Mouse (Mus musculus) brain, adult 2 months (tissue): ENCODE measurements at regions not wholly inside any gene's neighbourhood (a gene's known extent, or its start where the extent isn't known, plus 50 kb on each side); places are given as distances from the start of the nearest gene placed in this dataset.

ENCODE experiments used
- DNase-seq: peaks from one replicate; pipeline ENCODE4 v3.0.0; 2011; ENCODE audit warnings: low read depth, low spot score

DNA sequence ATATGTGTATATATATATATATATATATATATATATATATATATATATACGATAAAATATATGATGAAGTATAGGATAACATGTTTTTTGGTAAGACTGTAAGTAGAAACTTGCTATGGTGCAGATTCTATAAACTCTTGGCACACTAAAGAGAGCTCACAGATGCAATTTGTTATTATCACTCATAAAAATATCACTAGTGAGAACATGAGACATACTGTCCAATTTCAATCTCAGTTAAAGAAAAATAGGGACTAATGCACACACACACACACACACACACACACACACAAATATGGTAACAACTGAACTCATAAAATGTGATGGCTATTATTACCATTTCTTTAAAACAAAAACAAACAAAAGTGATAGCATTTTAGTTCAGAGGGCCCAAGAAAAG, 292.0 kb downstream of the Cd47 start:
- no peak for DNase-seq

DNA sequence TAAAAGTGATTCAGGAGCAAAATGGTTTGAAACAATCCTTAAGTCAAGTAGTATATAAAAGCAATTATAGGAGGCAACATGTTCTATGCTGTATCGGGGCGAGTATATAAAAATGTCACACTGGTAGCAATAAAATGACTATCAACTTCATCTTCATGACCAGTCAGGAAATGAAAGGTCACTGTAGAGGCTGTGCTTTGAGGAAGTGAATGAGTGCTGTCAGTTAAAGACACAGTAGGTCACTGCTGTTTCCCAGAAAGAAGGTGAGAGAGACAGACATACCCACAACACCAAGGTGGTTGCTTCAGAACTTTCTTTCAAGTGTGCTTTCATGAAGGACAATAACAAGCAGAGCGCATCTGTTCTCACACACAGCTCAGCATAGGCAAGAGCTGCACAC, 292.4 kb downstream of the Cd47 start:
- no peak for DNase-seq

DNA sequence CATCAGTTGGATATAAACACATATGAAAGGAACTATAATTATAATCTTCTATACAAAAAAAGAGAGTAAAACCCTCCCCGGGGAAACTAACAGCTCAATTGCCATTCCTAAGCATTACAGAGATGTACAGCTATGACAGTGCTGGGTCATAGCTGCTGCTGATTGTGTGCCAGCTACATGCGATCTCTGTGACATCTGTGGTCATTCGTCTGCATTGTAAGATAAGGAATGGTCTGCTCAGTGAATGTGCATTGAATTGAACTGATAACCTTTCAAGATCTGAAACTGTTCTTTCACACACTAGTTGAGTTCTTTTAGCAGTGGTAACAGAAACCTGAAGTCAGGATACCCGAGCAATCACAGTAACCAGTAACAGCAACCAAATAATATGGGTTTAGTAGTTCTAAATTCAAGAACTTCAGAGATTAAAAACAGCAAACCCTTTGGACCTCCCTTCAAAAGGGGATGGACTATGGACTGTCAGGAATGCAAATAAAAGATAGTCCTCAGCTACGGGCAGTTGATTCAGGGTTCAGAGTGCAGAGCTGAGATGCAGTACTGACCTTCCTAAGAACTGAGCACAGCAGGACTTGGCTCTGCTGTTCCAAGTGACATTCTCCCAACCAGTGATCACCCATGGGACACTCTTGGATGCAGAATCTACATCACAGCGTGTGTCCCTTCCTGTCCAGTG, 295.7 kb downstream of the Cd47 start:
- no peak for DNase-seq

- no peak for DNase-seq
Measured at GRCm38 (mm10) chr16:50096563-50096962, 296.2 kb downstream of the Cd47 start.

DNA sequence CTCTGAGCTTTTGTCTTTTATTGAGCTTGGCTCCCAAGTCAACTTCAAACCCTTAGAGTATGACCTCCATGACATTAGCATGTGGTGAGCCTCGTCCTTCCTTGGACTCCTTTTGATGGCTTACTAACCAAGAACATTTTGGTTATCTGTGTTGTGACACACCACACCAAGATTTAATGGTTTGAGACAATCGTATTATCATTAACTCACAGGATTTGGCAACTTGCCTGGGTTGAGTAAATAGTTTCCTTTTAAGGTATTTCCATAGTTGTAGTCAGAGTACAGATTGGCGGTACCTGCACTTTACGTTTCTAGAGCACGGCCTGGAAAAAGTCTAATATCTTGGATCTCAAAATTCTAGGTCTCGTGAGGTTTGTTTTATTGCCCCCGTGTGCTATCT, 303.0 kb downstream of the Cd47 start:
- DNase-seq: no peak

DNA sequence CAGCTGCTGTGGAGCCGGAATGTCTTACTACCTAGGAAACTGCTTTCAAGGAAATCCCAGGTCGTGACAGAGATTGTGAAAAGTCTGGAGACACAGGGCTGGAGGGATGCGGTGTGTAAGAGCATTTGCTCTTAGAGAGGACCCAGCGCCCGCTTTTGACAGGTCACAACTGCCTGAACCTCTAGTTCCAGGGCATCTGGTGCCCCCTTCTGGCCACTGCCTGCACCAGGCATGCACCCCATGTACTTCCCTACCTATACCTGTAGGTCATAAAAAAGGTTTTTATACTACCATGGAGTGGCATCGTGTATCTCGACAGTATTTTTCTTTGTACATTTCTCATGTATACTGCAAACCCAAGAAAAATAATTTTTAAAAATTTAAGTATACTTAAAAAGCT, 314.0 kb downstream of the Bbx start:
- DNase-seq: no peak

DNA sequence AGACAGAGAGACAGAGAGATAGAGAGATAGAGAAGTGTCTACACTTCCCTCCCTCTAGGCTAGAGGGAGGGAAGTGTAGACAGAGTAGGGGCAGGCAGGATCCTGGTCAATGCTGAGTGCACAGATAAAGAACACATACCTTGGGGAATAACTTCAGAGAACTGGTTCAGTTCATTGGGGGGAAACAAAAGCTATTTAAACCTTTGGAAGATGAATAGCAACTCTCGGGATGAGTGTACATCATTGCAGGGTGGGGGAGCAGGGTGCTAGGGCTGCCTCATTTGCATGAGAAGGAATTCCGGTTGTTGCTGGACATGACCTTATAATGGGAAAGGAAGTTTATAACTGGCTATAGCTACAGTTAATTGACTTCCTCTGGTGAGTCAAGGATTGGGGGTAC, 309.7 kb downstream of the Bbx start:
- no peak for DNase-seq

DNA sequence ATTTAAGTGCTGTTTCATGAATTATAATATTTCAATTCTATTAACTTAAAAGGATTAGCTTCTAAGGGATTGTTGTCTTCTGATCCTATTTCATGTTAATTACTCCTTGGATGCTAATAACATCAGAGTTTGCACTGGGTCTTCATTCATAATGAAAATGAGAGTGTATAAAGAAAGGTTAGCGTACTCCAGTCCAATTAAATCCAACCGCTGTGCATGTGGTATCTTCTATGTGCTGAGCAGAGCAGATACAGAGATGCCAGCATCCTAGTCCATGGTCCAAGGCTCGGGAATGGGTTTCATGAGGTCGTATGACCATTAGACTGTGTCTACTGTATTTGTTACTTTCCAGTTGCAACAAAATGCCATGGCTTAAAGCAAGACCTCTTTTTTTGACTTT, 307.5 kb downstream of the Bbx start:
- DNase-seq: no peak

GRCm38 (mm10) chr16:50125564-50125963, 306.6 kb downstream of the Bbx start:
- DNase-seq: no peak

DNA sequence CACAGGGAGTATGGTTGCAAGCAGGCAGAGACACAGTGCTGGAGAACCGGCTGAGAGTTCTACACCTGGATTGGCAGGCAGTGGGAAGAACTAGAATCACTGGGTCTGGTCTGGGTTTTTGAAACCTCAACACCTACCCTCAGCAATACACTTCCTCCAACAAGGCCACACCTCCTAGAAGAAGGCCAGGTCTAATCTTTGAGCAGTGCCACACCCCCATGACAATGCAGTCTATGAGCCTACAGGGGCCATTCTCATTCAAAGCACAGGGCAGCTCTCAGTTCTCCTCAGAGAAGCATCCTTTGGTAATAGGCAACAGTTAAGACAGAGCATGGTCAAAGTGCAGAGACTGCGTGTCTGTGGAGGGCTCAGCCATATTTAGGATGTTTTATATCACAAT, 300.8 kb downstream of the Bbx start:
- no peak for DNase-seq
